Mouse (Mus musculus) CD8-positive naive resting alpha-beta T cell, adult 2 months (primary cell): ENCODE results near the gene Prps1.
"Not testable (repeated sequence)": the region's sequence is repeated elsewhere in the genome, so short reads cannot be mapped to it uniquely, and the experiment has no call there.

ENCODE experiments used
- DNase-seq, 2 experiments: peaks; one replicate each; pipeline ENCODE4 v3.0.0; 2022; ENCODE audit warnings: low read depth in 2 of 2, low spot score in 2 of 2

Gene Prps1

DNA sequence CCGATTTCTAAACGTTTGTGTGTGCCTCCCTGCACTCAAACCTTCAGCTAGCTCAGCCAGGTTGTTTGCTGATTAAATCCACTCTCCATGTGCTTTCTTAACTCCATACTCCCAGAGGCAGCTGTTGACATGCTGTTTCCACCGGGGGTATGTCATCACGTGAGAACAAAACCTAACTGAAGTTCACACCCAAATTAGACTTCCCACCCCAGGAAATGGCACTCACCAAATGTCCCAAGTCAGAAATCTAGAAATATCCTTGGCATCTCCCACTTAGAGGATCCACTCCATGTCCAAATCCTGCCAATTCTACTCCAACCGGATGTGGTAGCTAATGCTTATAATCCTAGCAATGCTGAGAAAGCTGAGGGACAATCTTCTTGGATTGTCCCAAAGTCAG, 43.9 kb downstream of the Prps1 start:
- no peak for DNase-seq

GRCm38 (mm10) chrX:140501401-140502301, 45.2 kb downstream of the Prps1 start:
- DNase-seq, result no peak

DNA sequence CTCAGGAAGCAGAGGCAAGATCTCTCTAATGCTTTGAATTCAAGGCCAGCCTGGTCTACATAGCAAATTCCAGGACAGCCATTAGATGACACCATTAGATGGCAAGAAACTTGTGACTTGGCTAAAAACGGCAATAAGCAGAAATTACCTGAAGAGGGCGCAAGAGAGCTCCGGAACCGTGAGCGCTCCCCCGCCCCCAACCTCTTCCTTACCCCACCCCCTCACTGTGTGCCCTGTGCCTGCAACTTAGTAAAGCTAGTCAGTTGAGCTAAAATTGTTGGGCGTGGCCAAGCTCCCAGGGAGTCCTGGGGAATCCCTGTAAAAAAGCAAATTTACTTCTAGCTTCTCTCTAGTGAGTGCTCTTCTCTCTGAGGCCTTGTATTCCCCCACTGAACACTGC, 47.5 kb downstream of the Prps1 start:
- peak; percentile 55 to 70 for DNase-seq

DNA sequence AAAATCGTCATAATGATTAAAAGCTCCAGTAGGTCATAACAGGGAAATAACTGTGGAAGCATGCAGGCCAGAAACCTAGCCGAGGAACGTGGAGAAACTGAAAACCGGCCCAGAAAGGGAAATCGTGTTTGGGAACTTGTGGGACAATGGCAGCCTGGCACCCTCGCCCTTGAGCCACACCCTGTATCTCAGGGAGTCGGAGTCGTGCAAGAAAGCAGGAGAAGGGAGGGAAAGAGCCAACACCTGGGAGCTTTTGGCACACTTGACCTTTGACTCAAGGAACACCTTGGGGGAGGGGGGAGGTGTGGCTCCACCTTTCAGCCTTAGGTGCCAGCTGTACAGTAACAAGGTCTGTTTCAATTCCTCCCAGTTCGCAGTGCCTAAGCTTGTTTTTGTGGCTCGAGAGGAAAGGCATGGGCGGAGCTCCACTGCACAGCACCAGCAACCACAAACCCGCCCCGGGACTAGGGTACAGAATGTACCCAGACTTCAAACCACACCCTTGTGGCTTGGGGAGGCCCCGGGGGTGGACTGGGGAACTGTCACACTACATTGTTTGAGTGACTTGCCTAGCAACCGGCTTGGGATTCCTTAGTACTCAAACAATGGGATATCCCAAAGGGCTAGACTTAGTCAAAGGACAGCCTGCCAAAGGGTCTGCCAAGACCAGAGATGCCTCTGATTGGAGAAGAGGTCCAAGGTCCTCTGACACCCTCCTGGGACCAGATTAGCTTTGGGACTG, 49.3 kb downstream of the Prps1 start:
- DNase-seq, result peak; percentile 83 to 84

DNA sequence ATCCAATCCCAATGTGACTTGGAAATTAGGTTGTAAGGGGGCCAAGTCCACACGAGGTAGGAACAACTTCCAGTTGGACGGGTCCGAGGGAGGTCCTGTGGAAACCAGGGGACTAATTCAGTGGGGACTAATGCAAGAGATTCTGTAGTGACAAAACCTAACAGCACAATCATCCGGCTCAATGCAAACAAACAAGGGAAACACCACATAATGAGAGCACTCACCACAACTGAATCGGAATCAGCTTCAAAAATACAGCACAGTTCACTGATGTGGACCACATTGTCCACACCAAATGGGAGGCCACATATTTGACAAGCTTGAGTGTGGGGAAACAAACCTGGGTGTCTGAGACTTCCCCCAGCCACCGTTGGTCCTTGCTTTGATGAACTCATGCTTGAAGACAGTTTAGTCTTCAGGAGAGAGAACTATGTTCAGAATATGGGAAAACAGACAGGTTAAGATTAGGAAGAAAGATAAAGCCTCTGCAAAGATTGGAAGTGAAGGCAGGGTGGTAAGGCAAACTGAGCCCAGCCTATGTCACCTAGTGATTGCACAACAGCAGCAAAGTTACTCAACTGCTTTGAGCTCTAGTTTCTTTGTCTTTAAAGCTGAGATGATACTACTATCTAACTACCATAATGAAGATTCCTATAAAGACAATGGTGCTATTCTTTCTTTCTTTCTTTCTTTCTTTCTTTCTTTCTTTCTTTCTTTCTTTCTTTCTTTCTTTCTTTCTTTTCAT, 50.2 kb downstream of the Prps1 start:
- peak in 1 of 2 experiments; percentile 14 for DNase-seq

GRCm38 (mm10) chrX:140507377-140507776, 51.0 kb downstream of the Prps1 start:
- DNase-seq, result no peak

GRCm38 (mm10) chrX:140508791-140509190, 52.4 kb downstream of the Prps1 start:
- not testable (repeated sequence) for DNase-seq

GRCm38 (mm10) chrX:140509817-140510216, 53.4 kb downstream of the Prps1 start:
- DNase-seq, result no peak

- DNase-seq, result no peak
Measured at GRCm38 (mm10) chrX:140510696-140511429, 54.5 kb downstream of the Prps1 start.

DNA sequence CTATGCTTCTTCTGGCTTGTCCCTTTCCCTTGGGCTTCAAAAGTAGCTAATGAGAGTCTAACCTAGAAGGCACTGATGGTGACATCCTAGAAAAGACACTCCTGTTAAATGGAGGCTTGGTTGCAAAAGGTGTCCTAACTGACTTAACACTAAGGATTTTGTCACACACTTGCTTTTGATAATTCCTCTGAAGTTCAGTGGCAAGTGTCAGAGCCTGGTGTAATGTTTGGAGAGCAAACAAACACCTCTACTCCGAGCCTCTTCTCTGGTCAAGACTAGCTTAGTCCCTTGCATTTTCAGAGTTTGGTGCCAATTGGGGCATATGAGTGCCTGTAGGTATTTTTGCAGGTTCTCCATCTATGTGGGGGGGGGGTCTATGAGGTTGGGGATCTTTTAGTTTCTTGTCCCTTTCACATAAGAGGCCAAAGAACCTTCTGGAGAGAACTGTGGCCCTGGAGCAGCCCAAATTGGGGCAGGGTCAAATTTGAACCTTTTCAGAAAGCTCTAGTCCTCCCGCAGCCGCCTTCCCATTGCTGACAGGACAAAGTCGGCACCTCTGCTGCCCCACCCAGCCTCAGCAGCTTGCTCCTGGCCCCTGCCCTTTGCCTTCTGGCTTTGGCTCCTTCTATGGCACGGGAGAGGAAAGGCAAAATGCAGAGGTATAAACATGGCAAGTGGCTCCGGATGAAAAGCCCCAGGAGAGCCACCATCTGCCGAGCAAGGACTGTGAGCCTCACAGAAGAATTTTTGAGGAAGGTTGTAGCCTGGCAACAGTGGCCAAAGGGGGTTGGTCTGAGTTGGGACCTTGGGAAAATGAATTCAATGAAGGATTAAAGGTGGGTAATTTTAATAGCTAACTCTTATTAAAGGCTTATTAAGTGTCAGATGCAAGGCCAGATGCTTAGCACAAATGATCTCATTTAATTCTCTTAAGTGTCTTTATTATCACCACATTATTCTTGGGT, 55.6 kb downstream of the Prps1 start:
- DNase-seq, result no peak

DNA sequence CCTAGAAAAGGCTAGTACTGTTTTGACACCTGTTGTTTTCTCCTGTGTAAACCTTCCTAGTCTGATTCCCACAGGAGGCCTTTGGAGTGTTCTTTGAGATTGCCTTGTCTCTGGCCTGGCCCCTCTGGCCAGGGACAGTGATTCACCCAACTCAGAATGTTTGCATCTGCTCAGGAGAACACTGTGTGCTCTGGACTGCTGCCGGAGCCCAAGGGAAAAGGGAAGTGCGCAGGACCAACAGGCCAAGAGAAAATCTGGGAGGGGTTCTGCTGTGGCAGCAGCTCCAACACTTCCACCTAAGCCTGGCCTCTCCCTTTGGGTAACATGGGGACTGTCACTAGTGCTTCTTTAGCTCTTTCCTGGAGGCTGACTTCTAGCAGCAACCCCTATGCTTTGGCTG, 57.0 kb downstream of the Prps1 start:
- no peak for DNase-seq

DNA sequence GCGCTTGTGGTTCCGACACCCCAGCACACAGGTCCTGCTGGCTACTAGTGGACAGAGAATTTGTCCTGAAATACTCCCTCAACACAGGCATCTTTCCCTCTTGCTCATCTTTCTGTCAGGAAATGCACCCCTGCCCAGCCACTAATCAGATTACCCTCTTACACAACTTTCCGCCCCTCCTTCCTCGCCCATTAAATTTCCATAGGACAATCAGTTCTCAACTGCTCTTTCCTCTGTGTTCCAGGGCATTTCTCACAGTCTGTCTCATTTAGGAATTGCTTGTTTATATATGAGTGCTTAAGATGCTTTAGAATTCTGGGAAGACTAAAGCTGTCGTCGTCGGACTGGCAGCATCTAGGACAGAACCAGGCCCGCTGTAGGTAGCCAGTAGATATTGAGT, 61.9 kb downstream of the Prps1 start:
- no peak for DNase-seq

- peak; percentile 65 to 80 for DNase-seq
Measured at GRCm38 (mm10) chrX:140520146-140521102, 64.0 kb downstream of the Prps1 start.

DNA sequence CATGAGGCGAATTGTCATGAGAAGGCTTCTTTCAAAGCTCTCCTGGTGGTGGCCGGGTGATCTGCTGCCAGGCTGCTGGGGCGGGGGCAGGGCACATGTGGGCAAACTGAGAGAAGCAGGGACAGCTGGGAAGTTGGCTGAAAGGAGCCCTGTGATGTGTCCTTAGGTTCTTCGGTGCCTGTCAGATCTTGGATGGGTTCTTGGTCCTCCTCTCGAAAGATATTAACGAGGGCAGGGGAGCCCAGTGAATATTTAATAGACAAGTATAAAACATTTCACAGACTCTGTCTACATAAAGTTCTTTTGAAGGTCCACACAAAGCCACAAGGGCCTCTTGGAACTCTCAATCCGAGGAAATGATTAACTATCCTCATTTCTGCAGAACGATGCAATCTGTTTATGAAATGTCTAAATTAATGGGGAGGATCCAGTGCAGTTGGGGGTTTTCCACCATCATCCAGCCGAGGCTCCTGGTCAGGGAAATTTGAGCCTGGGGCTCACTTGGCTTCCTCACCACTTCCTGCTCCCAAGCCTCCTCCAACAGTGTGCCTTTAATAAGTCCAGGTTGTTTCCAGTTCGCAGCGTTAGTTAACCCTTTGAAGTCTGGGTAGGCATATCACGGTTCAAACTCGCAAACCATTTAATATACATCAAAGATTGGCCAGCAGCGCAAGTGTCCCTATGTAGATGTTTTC, 65.8 kb downstream of the Prps1 start:
- no peak for DNase-seq

- DNase-seq, result no peak
Measured at GRCm38 (mm10) chrX:140524231-140524630, 67.8 kb downstream of the Prps1 start.
